Mouse (Mus musculus) forebrain, embryonic 13.5 days (tissue): ENCODE results near the gene Zfpm1. TPM values are rescaled to one million over a fixed set of nuclear protein-coding genes. Genes with fewer than 3 reads are reported as not detected.

Experiments
- ATAC-seq: fragments of 200-750 bp; cut with Nextera tagmentation; 2 replicates; pipeline ENCODE4 v1.8.0; 2017
- H3K27ac ChIP-seq: fragments of 300-500 bp; sonication (generic); 2 replicates; pipeline ENCODE4 v1.5.1; 2015; ENCODE audit warnings: inconsistent platforms, mild to moderate bottlenecking, moderate library complexity
- H3K27me3 ChIP-seq: fragments of 300-500 bp; sonication (generic); 2 replicates; pipeline ENCODE4 v1.6.1; 2015; ENCODE audit warnings: mild to moderate bottlenecking, inconsistent platforms
- H3K36me3 ChIP-seq: fragments of 300-500 bp; sonication (generic); 2 replicates; pipeline ENCODE4 v1.6.1; 2015; ENCODE audit warnings: mild to moderate bottlenecking, inconsistent platforms; ENCODE audit not compliant: poor library complexity, severe bottlenecking
- H3K4me1 ChIP-seq: fragments of 300-500 bp; sonication (generic); 2 replicates; pipeline ENCODE4 v1.6.1; 2015; ENCODE audit warnings: inconsistent platforms
- H3K4me2 ChIP-seq: fragments of 300-500 bp; sonication (generic); 2 replicates; pipeline ENCODE4 v1.6.1; 2015; ENCODE audit warnings: inconsistent platforms, mild to moderate bottlenecking, moderate library complexity
- H3K4me3 ChIP-seq: fragments of 300-500 bp; sonication (generic); 2 replicates; pipeline ENCODE4 v1.5.1; 2015; ENCODE audit warnings: mild to moderate bottlenecking, inconsistent platforms
- H3K9ac ChIP-seq: fragments of 300-500 bp; sonication (generic); 2 replicates; pipeline ENCODE4 v1.6.1; 2015; ENCODE audit warnings: mild to moderate bottlenecking, inconsistent platforms
- H3K9me3 ChIP-seq: fragments of 300-500 bp; sonication (generic); replicated peaks from 2 replicates; pipeline ENCODE4 v1.6.1; 2016; ENCODE audit warnings: inconsistent platforms
- WGBS: fragments of 180-500 bp; shearing (Covaris S2); methylation state at CpG from one replicate; pipeline ENCODE4 v1.1.7; 2015; 5-methylcytosine and 5-hydroxymethylcytosine counted together
- polyA plus RNA-seq: library from polyadenylated mRNA; unstranded; fragments of >200 nt; fragmentation: Nextera tagmentation; extraction: Ambion mirVana; gene quantifications from 2 replicates; pipeline ENCODE4 v1.2.1, GENCODE M21; 2015

The Zfpm1 gene
- polyA plus RNA-seq, 1 experiment from 2014 or later = 0.48 TPM

GRCm38 (mm10) chr8:122343758-122344157, 61.8 kb downstream of the Zfpm1 start:
- Histone ChIP-seq H3K4me2 (peak overlapping the region; percentile 54), H3K36me3 (no peaks in the 10 kb centered on the region), H3K27ac (no peak overlapping the region), H3K27me3 (peaks cover 82% of the 10 kb centered on the region), H3K4me3 (peak overlapping the region; percentile 25), H3K9me3 (no peaks in the 10 kb centered on the region), H3K9ac (peak overlapping the region; percentile 34; the same call in 1 of the 2 replicates), H3K4me1 (peaks cover 27% of the 10 kb centered on the region)
- WGBS = 0% methylated on average over 14 of the region's 14 CpGs
- no peak for ATAC-seq

- H3K4me1 ChIP-seq = peaks cover 27% of the 10 kb centered on the region
- no peak overlapping the region for H3K4me3 ChIP-seq
- no peak for ATAC-seq
- 3% methylated on average over 2 of the region's 5 CpGs for WGBS
- H3K36me3 ChIP-seq = no peaks in the 10 kb centered on the region
- no peaks in the 10 kb centered on the region for H3K9me3 ChIP-seq
- H3K27me3 ChIP-seq = peaks cover 82% of the 10 kb centered on the region
- no peak overlapping the region for H3K9ac ChIP-seq
- H3K27ac ChIP-seq = no peak overlapping the region
- peak overlapping the region; percentile 54 for H3K4me2 ChIP-seq
These were observed 62.3 kb downstream of the Zfpm1 start for GRCm38 (mm10) chr8:122344219-122344618.

GRCm38 (mm10) chr8:122345181-122346095, 63.5 kb downstream of the Zfpm1 start:
- H3K4me2 ChIP-seq = no peak overlapping the region
- H3K27ac ChIP-seq = no peak overlapping the region
- H3K36me3 ChIP-seq = no peaks in the 10 kb centered on the region
- no peak overlapping the region for H3K4me3 ChIP-seq
- 57% methylated on average over 12 of the region's 12 CpGs for WGBS
- no peak for ATAC-seq
- H3K9ac ChIP-seq = no peak overlapping the region
- peaks cover 76% of the 10 kb centered on the region for H3K27me3 ChIP-seq
- H3K9me3 ChIP-seq = no peaks in the 10 kb centered on the region
- peaks cover 36% of the 10 kb centered on the region for H3K4me1 ChIP-seq

- Histone ChIP-seq H3K4me1 (peaks cover 38% of the 10 kb centered on the region), H3K4me3 (no peak overlapping the region), H3K9ac (no peak overlapping the region), H3K27ac (no peak overlapping the region; the same call in 1 of the 2 replicates), H3K27me3 (peaks cover 70% of the 10 kb centered on the region), H3K9me3 (no peaks in the 10 kb centered on the region), H3K36me3 (no peaks in the 10 kb centered on the region), H3K4me2 (no peak overlapping the region)
- 58% methylated on average over 5 of the region's 5 CpGs for WGBS
- ATAC-seq = peak; percentile 64; the same call in 1 of the 2 replicates
These were observed 66.0 kb downstream of the Zfpm1 start for GRCm38 (mm10) chr8:122347811-122348552.

- H3K4me3 ChIP-seq = no peak overlapping the region
- H3K4me1 ChIP-seq = peaks cover 25% of the 10 kb centered on the region
- H3K27ac ChIP-seq = no peak overlapping the region
- no peak for ATAC-seq
- no peak overlapping the region for H3K9ac ChIP-seq
- no peaks in the 10 kb centered on the region for H3K36me3 ChIP-seq
- peaks cover 70% of the 10 kb centered on the region for H3K27me3 ChIP-seq
- no peak overlapping the region for H3K4me2 ChIP-seq
- H3K9me3 ChIP-seq = no peaks in the 10 kb centered on the region
- 45% methylated on average over 15 of the region's 15 CpGs for WGBS
These were observed 67.7 kb downstream of the Zfpm1 start for GRCm38 (mm10) chr8:122349357-122350297.

- no peak overlapping the region for H3K9ac ChIP-seq
- peak; percentile 45; the same call in 1 of the 2 replicates for ATAC-seq
- H3K4me3 ChIP-seq = no peak overlapping the region
- no peak overlapping the region for H3K27ac ChIP-seq
- WGBS = 17% methylated on average over 11 of the region's 11 CpGs
- H3K4me1 ChIP-seq = peaks cover 25% of the 10 kb centered on the region
- no peak overlapping the region for H3K4me2 ChIP-seq
- no peaks in the 10 kb centered on the region for H3K9me3 ChIP-seq
- H3K36me3 ChIP-seq = no peaks in the 10 kb centered on the region
- peaks cover 66% of the 10 kb centered on the region for H3K27me3 ChIP-seq
These were observed 68.6 kb downstream of the Zfpm1 start for GRCm38 (mm10) chr8:122350309-122351089.

GRCm38 (mm10) chr8:122354157-122354556, 72.2 kb downstream of the Zfpm1 start:
- Histone ChIP-seq H3K27ac (no peak overlapping the region), H3K4me1 (peaks cover 16% of the 10 kb centered on the region), H3K4me3 (no peak overlapping the region), H3K36me3 (no peaks in the 10 kb centered on the region), H3K9ac (no peak overlapping the region), H3K9me3 (no peaks in the 10 kb centered on the region), H3K27me3 (peaks cover 65% of the 10 kb centered on the region), H3K4me2 (no peak overlapping the region)
- no peak for ATAC-seq
- 83% methylated on average over 8 of the region's 8 CpGs for WGBS

GRCm38 (mm10) chr8:122355642-122356606, 74.0 kb downstream of the Zfpm1 start:
- peaks cover 1% of the 10 kb centered on the region; the same call in 1 of the 2 replicates for H3K4me1 ChIP-seq
- no peak overlapping the region for H3K4me2 ChIP-seq
- 79% methylated on average over 9 of the region's 9 CpGs for WGBS
- no peaks in the 10 kb centered on the region for H3K9me3 ChIP-seq
- no peak overlapping the region for H3K9ac ChIP-seq
- ATAC-seq = no peak
- H3K27ac ChIP-seq = no peak overlapping the region
- no peak overlapping the region for H3K4me3 ChIP-seq
- H3K27me3 ChIP-seq = peaks cover 59% of the 10 kb centered on the region
- no peaks in the 10 kb centered on the region for H3K36me3 ChIP-seq

- no peaks in the 10 kb centered on the region for H3K36me3 ChIP-seq
- H3K9ac ChIP-seq = no peak overlapping the region
- H3K4me2 ChIP-seq = no peak overlapping the region
- H3K27ac ChIP-seq = no peak overlapping the region
- H3K27me3 ChIP-seq = peaks cover 53% of the 10 kb centered on the region
- no peaks in the 10 kb centered on the region for H3K4me1 ChIP-seq
- H3K4me3 ChIP-seq = no peak overlapping the region
- 65% methylated on average over 11 of the region's 11 CpGs for WGBS
- ATAC-seq = no peak
- H3K9me3 ChIP-seq = no peaks in the 10 kb centered on the region
These were observed 75.3 kb downstream of the Zfpm1 start for GRCm38 (mm10) chr8:122357202-122357601.

- Histone ChIP-seq H3K27me3 (peaks cover 48% of the 10 kb centered on the region), H3K4me3 (no peak overlapping the region), H3K36me3 (no peaks in the 10 kb centered on the region), H3K9me3 (no peaks in the 10 kb centered on the region), H3K9ac (no peak overlapping the region), H3K27ac (no peak overlapping the region), H3K4me2 (no peak overlapping the region), H3K4me1 (no peaks in the 10 kb centered on the region)
- 86% methylated on average over 5 of the region's 5 CpGs for WGBS
- ATAC-seq = no peak
These were observed 75.7 kb downstream of the Zfpm1 start for GRCm38 (mm10) chr8:122357641-122358040.
